Mouse (Mus musculus): ENCODE data around the gene Impdh2.

Gene Impdh2

GRCm38 (mm10) chr9:108560227-108560841 is at the start of gene Impdh2:
Impdh2 (plus strand) TSS chr9:108560286.
- DNase-seq (ENCODE audit: low spot score in 2 of 2) = peak; percentile 97

- DNase-seq (ENCODE audit: low spot score in 2 of 2) = peak; percentile 95 to 97
Observed at GRCm38 (mm10) chr9:108516380-108517251, 43.5 kb upstream of the Impdh2 start, which contains the start of gene Qrich1. Qrich1 (plus strand) TSS chr9:108516806.

- peak; percentile 75 for DNase-seq (ENCODE audit: low spot score in 2 of 2)
Observed at GRCm38 (mm10) chr9:108517253-108517930, 42.7 kb upstream of the Impdh2 start.

- DNase-seq (ENCODE audit: low spot score in 2 of 2) = no peak
Observed at GRCm38 (mm10) chr9:108517931-108518332, 42.2 kb upstream of the Impdh2 start.

GRCm38 (mm10) chr9:108521604-108522003 is 38.5 kb upstream of the Impdh2 start:
- no peak for DNase-seq (ENCODE audit: low spot score in 2 of 2)

GRCm38 (mm10) chr9:108523341-108523740 is 36.7 kb upstream of the Impdh2 start:
- no peak for DNase-seq (ENCODE audit: low spot score in 2 of 2)

GRCm38 (mm10) chr9:108525400-108525799 is 34.7 kb upstream of the Impdh2 start:
- DNase-seq (ENCODE audit: low spot score in 2 of 2) = no peak

- no peak for DNase-seq (ENCODE audit: low spot score in 2 of 2)
Observed at GRCm38 (mm10) chr9:108530954-108531353, 29.1 kb upstream of the Impdh2 start.

GRCm38 (mm10) chr9:108531496-108531895 is 28.6 kb upstream of the Impdh2 start:
- no peak for DNase-seq (ENCODE audit: low spot score in 2 of 2)

- no peak for DNase-seq (ENCODE audit: low spot score in 2 of 2)
Observed at GRCm38 (mm10) chr9:108540846-108541245, 19.2 kb upstream of the Impdh2 start.

GRCm38 (mm10) chr9:108545986-108546385 is 14.1 kb upstream of the Impdh2 start:
- DNase-seq (ENCODE audit: low spot score in 2 of 2) = no peak

- DNase-seq (ENCODE audit: low spot score in 2 of 2) = no peak
Observed at GRCm38 (mm10) chr9:108546875-108547274, 13.2 kb upstream of the Impdh2 start.

GRCm38 (mm10) chr9:108559169-108559568 is 917 bp upstream of the Impdh2 start:
- DNase-seq (ENCODE audit: low spot score in 2 of 2) = no peak

- no peak for DNase-seq (ENCODE audit: low spot score in 2 of 2)
Observed at GRCm38 (mm10) chr9:108563671-108564070, 3.6 kb downstream of the Impdh2 start.

- DNase-seq (ENCODE audit: low spot score in 2 of 2) = no peak
Observed at GRCm38 (mm10) chr9:108564131-108564530, 4.0 kb downstream of the Impdh2 start.

- no peak for DNase-seq (ENCODE audit: low spot score in 2 of 2)
Observed at GRCm38 (mm10) chr9:108565881-108566814, 6.1 kb downstream of the Impdh2 start.

GRCm38 (mm10) chr9:108566815-108567776 is 7.0 kb downstream of the Impdh2 start, which contains the start of gene Ndufaf3:
Ndufaf3 (minus strand) TSS chr9:108567434.
- DNase-seq (ENCODE audit: low spot score in 2 of 2) = peak; percentile 95 to 96

- DNase-seq (ENCODE audit: low spot score in 2 of 2) = peak in 1 of 2 experiments; percentile 66
Observed at GRCm38 (mm10) chr9:108567931-108568419, 7.9 kb downstream of the Impdh2 start.

- DNase-seq (ENCODE audit: low spot score in 2 of 2) = no peak
Observed at GRCm38 (mm10) chr9:108568511-108568921, 8.4 kb downstream of the Impdh2 start.
